Mouse (Mus musculus) C3H10T1/2 (cell line): ENCODE data around the gene Shld2. TPM values are rescaled to one million over a fixed set of nuclear protein-coding genes. Genes with fewer than 3 reads are reported as not detected.

ENCODE experiments used
- polyA plus RNA-seq, 2 experiments: library from polyadenylated mRNA; unstranded; fragments of >200 nt; fragmentation: generic; extraction: Trizol; gene quantifications; one replicate each; pipeline ENCODE4 v1.2.1; 2012; ENCODE audit warnings: missing spikeins in 2 of 2

The Shld2 gene
- polyA plus RNA-seq = 1 to 10 TPM in 1 of 2 experiments, under 1 TPM in 1; 0.15 to 2.4 TPM

GRCm38 (mm10) chr14:34310234-34310965 lies at the start of gene Shld2, which contains the start of gene Glud1:
TSS of gene Shld2 (minus strand) at chr14:34310493.
TSS of gene Glud1 (plus strand) at chr14:34310727.

DNA sequence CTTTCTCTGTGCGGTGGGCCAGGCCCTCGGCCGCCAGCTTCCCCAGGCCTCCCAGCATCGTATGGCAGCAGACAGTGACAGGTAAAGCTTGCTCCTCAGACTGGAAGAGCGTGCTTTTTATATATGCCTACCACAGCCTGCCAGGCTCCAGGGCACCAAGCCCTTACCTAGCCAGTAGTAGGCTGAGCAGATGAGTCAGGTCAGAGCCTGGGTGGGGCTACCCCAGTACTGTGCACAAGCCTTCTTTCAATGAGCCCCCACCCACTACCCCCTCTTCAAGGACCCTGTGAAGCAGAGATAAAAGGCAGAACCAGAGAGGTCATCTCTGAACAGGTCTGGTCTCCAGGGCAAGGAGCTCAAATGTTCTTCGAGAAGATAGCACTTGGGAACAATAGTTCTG lies 45.0 kb upstream of the Shld2 start, which contains the start of gene Fam25c:
Fam25c (minus strand) TSS at position 133 of the 400 bp plus-strand sequence.

DNA sequence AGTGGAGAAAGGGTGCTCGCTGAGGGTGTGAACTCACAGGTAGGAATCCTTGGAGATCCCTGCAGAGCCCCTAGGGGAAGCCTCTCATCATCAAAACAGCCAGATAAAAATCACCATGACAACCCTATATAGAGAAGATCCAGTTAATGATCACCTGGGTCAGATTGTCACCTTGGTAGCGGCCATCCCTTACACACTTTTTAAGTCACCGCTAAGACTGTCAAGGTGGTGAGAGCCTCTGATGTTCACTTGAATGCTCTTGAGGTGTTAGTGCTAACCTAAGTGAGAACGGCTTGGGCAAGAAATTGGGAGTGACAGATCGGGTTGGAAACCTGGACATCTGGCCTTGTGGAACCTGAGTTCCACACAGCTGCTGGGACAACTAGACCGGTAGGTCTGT lies 91.0 kb downstream of the Shld2 start, which contains the start of gene Syt15:
Syt15 (plus strand) TSS at position 301 of the 400 bp plus-strand sequence.

GRCm38 (mm10) chr14:34201231-34202035 lies 108.9 kb downstream of the Shld2 start, which contains the start of gene Gprin2:
TSS of gene Gprin2 (minus strand) at chr14:34201653.

Other genes starting within 250 kb of the Shld2 start
- 10 to 100 TPM; 25.9 to 37.9 TPM for gene Anxa8, start 224.5 kb downstream of the Shld2 start, polyA plus RNA-seq
- gene A630023A22Rik, start 207.7 kb downstream of the Shld2 start, polyA plus RNA-seq = under 1 TPM in 1 of 2 experiments, not detected in 1; 0.22 TPM
- under 1 TPM; 0.05 to 0.40 TPM for gene Npy4r, start 158.0 kb downstream of the Shld2 start, polyA plus RNA-seq
- under 1 TPM; under 0.01 to 0.01 TPM for gene Gprin2, start 108.8 kb downstream of the Shld2 start, polyA plus RNA-seq
- under 1 TPM in 1 of 2 experiments, not detected in 1; 0.05 TPM for gene Syt15, start 90.9 kb downstream of the Shld2 start, polyA plus RNA-seq
- gene Glud1, start 234 bp upstream of the Shld2 start, polyA plus RNA-seq = 100 to 1,000 TPM in 1 of 2 experiments, 10 to 100 TPM in 1; 17.1 to 160 TPM
- 1 to 10 TPM in 1 of 2 experiments, not detected in 1; 1.2 TPM for gene Fam25c, start 44.9 kb upstream of the Shld2 start, polyA plus RNA-seq
- 10 to 100 TPM in 1 of 2 experiments, 1 to 10 TPM in 1; 1.6 to 16.1 TPM for gene Sncg, start 64.3 kb upstream of the Shld2 start, polyA plus RNA-seq
- under 1 TPM; 0.05 to 0.81 TPM for gene Mmrn2, start 65.0 kb upstream of the Shld2 start, polyA plus RNA-seq
- gene Bmpr1a, start 192.8 kb upstream of the Shld2 start, polyA plus RNA-seq = 1 to 10 TPM in 1 of 2 experiments, under 1 TPM in 1; 0.44 to 6.5 TPM
- gene 9230112D13Rik, start 212.3 kb upstream of the Shld2 start, polyA plus RNA-seq = not detected